Mouse (Mus musculus) forebrain, embryonic 11.5 days (tissue): Measurements from ENCODE around the gene Zdhhc7. TPM values are rescaled to one million over a fixed set of nuclear protein-coding genes. Genes with fewer than 3 reads are reported as not detected.

Source experiments
- ATAC-seq: fragments of 200-750 bp; cut with Nextera tagmentation; replicated peaks from 2 replicates; pipeline ENCODE4 v1.8.0; 2017; ENCODE audit warnings: moderate TSS enrichment; ENCODE audit not compliant: low FRiP score
- DNase-seq: peaks from one replicate; pipeline ENCODE4 v3.0.0-alpha.2; 2017; ENCODE audit warnings: low spot score
- H3K27ac ChIP-seq: fragments of 300-500 bp; sonication (generic); 2 replicates; pipeline ENCODE4 v1.5.1; 2014; ENCODE audit warnings: low read depth, low read length
- H3K27me3 ChIP-seq: fragments of 300-500 bp; sonication (generic); 2 replicates; pipeline ENCODE4 v1.6.1; 2014; ENCODE audit warnings: mild to moderate bottlenecking, low read length, mixed read lengths; ENCODE audit not compliant: control insufficient read depth, insufficient read depth
- H3K36me3 ChIP-seq: fragments of 300-500 bp; sonication (generic); 2 replicates; pipeline ENCODE4 v1.6.1; 2014; ENCODE audit warnings: mild to moderate bottlenecking, low read length, moderate library complexity, mixed read lengths; ENCODE audit not compliant: control insufficient read depth, insufficient read depth
- H3K4me1 ChIP-seq: fragments of 300-500 bp; sonication (generic); replicated peaks from 2 replicates; pipeline ENCODE4 v1.6.1; 2014; ENCODE audit warnings: low read length, mixed read lengths; ENCODE audit not compliant: control insufficient read depth, insufficient read depth
- H3K4me2 ChIP-seq: fragments of 300-500 bp; sonication (generic); 2 replicates; pipeline ENCODE4 v1.6.1; 2014; ENCODE audit warnings: low read depth, mild to moderate bottlenecking, low read length, moderate library complexity, mixed read lengths; ENCODE audit not compliant: severe bottlenecking
- H3K4me3 ChIP-seq: fragments of 300-500 bp; sonication (generic); 2 replicates; pipeline ENCODE4 v1.5.1; 2014; ENCODE audit warnings: low read depth, low read length
- H3K9ac ChIP-seq: fragments of 300-500 bp; sonication (generic); 2 replicates; pipeline ENCODE4 v1.6.1; 2014; ENCODE audit warnings: low read length
- H3K9me3 ChIP-seq: fragments of 300-500 bp; sonication (generic); 2 replicates; pipeline ENCODE4 v1.6.1; 2016; ENCODE audit warnings: low read length, mixed read lengths; ENCODE audit not compliant: control insufficient read depth
- WGBS: fragments of 180-500 bp; shearing (Covaris S2); extraction: QIAGEN DNeasy Blood & Tissue Kit; methylation state at CpG from one replicate; pipeline ENCODE4 v1.1.7; 2014; 5-methylcytosine and 5-hydroxymethylcytosine counted together
- polyA plus RNA-seq: library from polyadenylated mRNA; unstranded; fragments of >200 nt; fragmentation: Nextera tagmentation; extraction: Ambion mirVana; gene quantifications from 2 replicates; pipeline ENCODE4 v1.2.1, GENCODE M21; 2014

Zdhhc7 gene
- polyA plus RNA-seq, 1 experiment from 2014 or later: 29.9 TPM

- DNase-seq (no peak), ATAC-seq (no peak)
- WGBS: 86% methylated on average over 6 of the region's 6 CpGs
- Histone ChIP-seq H3K4me2 (no peak overlapping the region), H3K4me3 (no peak overlapping the region), H3K36me3 (no peaks in the 10 kb centered on the region), H3K9ac (no peak overlapping the region), H3K4me1 (no peaks in the 10 kb centered on the region; the same call in 1 of the 2 replicates), H3K27me3 (peaks cover 11% of the 10 kb centered on the region), H3K9me3 (no peaks in the 10 kb centered on the region), H3K27ac (no peak overlapping the region)
These were observed 18.6 kb upstream of the Zdhhc7 start for GRCm38 (mm10) chr8:120119931-120120330.

GRCm38 (mm10) chr8:120119429-120119828, 18.1 kb upstream of the Zdhhc7 start:
- peaks cover 1% of the 10 kb centered on the region for H3K4me1 ChIP-seq
- ATAC-seq (no peak), DNase-seq (no peak)
- H3K9ac ChIP-seq: no peak overlapping the region
- no peaks in the 10 kb centered on the region for H3K36me3 ChIP-seq
- H3K27me3 ChIP-seq: peaks cover 16% of the 10 kb centered on the region
- H3K9me3 ChIP-seq: no peaks in the 10 kb centered on the region
- H3K27ac ChIP-seq: no peak overlapping the region
- WGBS: 72% methylated on average over 3 of the region's 3 CpGs
- no peak overlapping the region for H3K4me2 ChIP-seq
- H3K4me3 ChIP-seq: no peak overlapping the region

GRCm38 (mm10) chr8:120118847-120119246, 17.6 kb upstream of the Zdhhc7 start:
- Histone ChIP-seq H3K36me3 (no peaks in the 10 kb centered on the region), H3K27me3 (peaks cover 18% of the 10 kb centered on the region), H3K4me3 (no peak overlapping the region), H3K9ac (no peak overlapping the region), H3K9me3 (no peaks in the 10 kb centered on the region), H3K27ac (no peak overlapping the region), H3K4me1 (peaks cover 4% of the 10 kb centered on the region), H3K4me2 (no peak overlapping the region)
- DNase-seq (no peak), ATAC-seq (no peak)
- WGBS: 84% methylated on average over 5 of the region's 5 CpGs

GRCm38 (mm10) chr8:120118162-120118561, 16.9 kb upstream of the Zdhhc7 start:
- Histone ChIP-seq H3K4me1 (peaks cover 7% of the 10 kb centered on the region), H3K27ac (no peak overlapping the region), H3K4me2 (no peak overlapping the region), H3K9ac (no peak overlapping the region), H3K36me3 (no peaks in the 10 kb centered on the region), H3K4me3 (no peak overlapping the region), H3K9me3 (no peaks in the 10 kb centered on the region), H3K27me3 (peaks cover 18% of the 10 kb centered on the region)
- WGBS: 88% methylated on average over 9 of the region's 9 CpGs
- DNase-seq: no peak
- ATAC-seq: no peak

- no peak for DNase-seq
- 80% methylated on average over 7 of the region's 7 CpGs for WGBS
- Histone ChIP-seq H3K36me3 (no peaks in the 10 kb centered on the region), H3K9ac (no peak overlapping the region), H3K4me2 (no peak overlapping the region), H3K27me3 (peaks cover 18% of the 10 kb centered on the region), H3K27ac (no peak overlapping the region), H3K4me3 (no peak overlapping the region), H3K9me3 (no peaks in the 10 kb centered on the region), H3K4me1 (peaks cover 10% of the 10 kb centered on the region)
- ATAC-seq: no peak
These were observed 15.3 kb upstream of the Zdhhc7 start for GRCm38 (mm10) chr8:120116600-120116999.

- Histone ChIP-seq H3K27me3 (peaks cover 18% of the 10 kb centered on the region), H3K4me2 (peak overlapping the region; percentile 89), H3K36me3 (no peaks in the 10 kb centered on the region), H3K9me3 (no peaks in the 10 kb centered on the region), H3K27ac (no peak overlapping the region), H3K4me1 (peaks cover 10% of the 10 kb centered on the region), H3K4me3 (peak overlapping the region; percentile 63), H3K9ac (peak overlapping the region; percentile 74)
- no peak for DNase-seq
- 3% methylated on average over 43 of the region's 46 CpGs for WGBS
- peak; percentile 73; the same call in 1 of the 2 replicates for ATAC-seq
These were observed 13.1 kb upstream of the Zdhhc7 start for GRCm38 (mm10) chr8:120114315-120114841.

- under 1% methylated on average over 61 of the region's 61 CpGs for WGBS
- ATAC-seq: peak; percentile 96
- peak; percentile 100 for DNase-seq
- Histone ChIP-seq H3K4me2 (peak within 1 kb of the TSS; percentile 89), H3K4me3 (peak within 1 kb of the TSS; percentile 63), H3K9ac (peak within 1 kb of the TSS; percentile 74), H3K27ac (peak within 1 kb of the TSS; percentile 67), H3K9me3 (no peaks in the 10 kb centered on the region), H3K27me3 (peaks cover 18% of the 10 kb centered on the region), H3K36me3 (no peaks in the 10 kb centered on the region), H3K4me1 (peaks cover 10% of the 10 kb centered on the region)
These were observed 12.5 kb upstream of the Zdhhc7 start, which contains the start of gene 6430548M08Rik for GRCm38 (mm10) chr8:120113758-120114255. TSS of gene 6430548M08Rik (plus strand) at chr8:120114152.

- peak overlapping the region; percentile 79 for H3K4me2 ChIP-seq
These were observed 12.0 kb upstream of the Zdhhc7 start for GRCm38 (mm10) chr8:120113306-120113705.

GRCm38 (mm10) chr8:120112535-120112934, 11.3 kb upstream of the Zdhhc7 start:
- no peak overlapping the region for H3K4me3 ChIP-seq
- H3K27me3 ChIP-seq: peaks cover 18% of the 10 kb centered on the region
- 89% methylated on average over 5 of the region's 5 CpGs for WGBS
- H3K27ac ChIP-seq: no peak overlapping the region
- peaks cover 10% of the 10 kb centered on the region for H3K4me1 ChIP-seq
- H3K9ac ChIP-seq: no peak overlapping the region
- no peaks in the 10 kb centered on the region for H3K36me3 ChIP-seq
- H3K4me2 ChIP-seq: no peak overlapping the region
- DNase-seq (no peak), ATAC-seq (no peak)
- H3K9me3 ChIP-seq: no peaks in the 10 kb centered on the region

More at GRCm38 (mm10) chr8:120113306-120113705, 12.0 kb upstream of the Zdhhc7 start:
- 7% methylated on average over 10 of the region's 10 CpGs for WGBS
- H3K27me3 ChIP-seq: peaks cover 18% of the 10 kb centered on the region
- peaks cover 10% of the 10 kb centered on the region for H3K4me1 ChIP-seq
- peak overlapping the region; percentile 67 for H3K27ac ChIP-seq
- DNase-seq (no peak), ATAC-seq (no peak; the same call in 1 of the 2 replicates)
- H3K9me3 ChIP-seq: no peaks in the 10 kb centered on the region
- peak overlapping the region; percentile 63 for H3K9ac ChIP-seq
- H3K36me3 ChIP-seq: no peaks in the 10 kb centered on the region
- peak overlapping the region; percentile 40 for H3K4me3 ChIP-seq
